9 mouse cellular contexts compared by ENCODE assay signal in the genomic region with DNA sequence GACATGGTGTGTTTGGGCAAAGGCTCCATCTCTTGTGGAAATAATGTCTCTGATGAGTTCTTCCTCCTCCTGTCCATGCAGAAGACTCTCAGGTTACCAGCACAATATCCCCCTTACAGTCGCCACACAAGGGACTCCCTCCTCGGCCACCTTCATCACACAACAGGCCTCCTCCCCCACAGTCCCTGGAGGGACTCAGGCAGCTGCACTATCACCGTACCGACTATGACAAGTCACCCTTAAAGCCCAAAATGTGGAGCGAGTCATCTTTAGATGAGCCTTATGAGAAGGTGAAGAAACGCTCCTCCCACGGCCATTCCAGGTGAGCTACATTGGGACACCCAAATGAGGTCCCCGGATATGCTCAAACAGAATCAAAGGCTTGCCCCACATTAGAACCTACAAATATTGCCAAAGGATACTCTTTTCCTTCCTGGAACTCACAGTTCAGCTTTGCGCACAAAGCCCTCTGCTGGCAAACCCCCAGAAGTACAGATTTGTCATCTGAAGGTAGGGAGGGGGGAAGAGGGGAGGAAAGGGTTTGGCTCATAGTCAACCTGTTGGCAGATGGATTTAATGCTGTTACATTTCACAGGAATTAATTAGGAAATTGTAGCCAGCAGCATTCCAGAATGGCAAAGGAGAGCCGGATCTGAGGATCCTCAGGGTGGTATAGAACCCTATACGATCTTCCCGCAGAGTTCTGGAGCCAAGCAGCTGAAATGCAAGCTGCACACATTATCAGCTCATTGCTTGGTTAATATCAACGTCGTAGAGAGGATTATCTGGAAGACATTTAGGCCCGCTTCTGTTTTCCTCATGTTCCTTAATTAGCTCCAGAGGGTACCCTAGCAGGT. TPM values are rescaled to one million over a fixed set of nuclear protein-coding genes. Genes with fewer than 3 reads are reported as not detected.
DNase-seq lines count a peak whose midpoint lies in the region; ATAC-seq and TF ChIP-seq lines count a peak whose summit lies in the region.
"Had no signal": no experiment of that assay in that cellular context is flagged by ENCODE, and none has a peak within 500 bp of the region (broad histone marks: within the 10 kb centered on the region; RNA-seq: fewer than 3 reads in every experiment).

No protein-coding gene starts in this region.

- WGBS in lung, embryonic 14.5 days = 43% methylated on average over 15 of the region's 15 CpGs

- no peak overlapping the region for H3K9ac ChIP-seq in lung, embryonic 14.5 days
- H3K9ac ChIP-seq: lung, embryonic 15.5 days had no signal

- ATAC-seq in lung, embryonic 14.5 days (ENCODE audit: insufficient read depth) = peak; percentile 38; the same call in 1 of the 2 replicates

- intact Hi-C loops in heart, postnatal 10 days (cut with DNase I) = loop anchor here (1.0 to 2.0 kb wide), 2 partner anchors 38 to 102 kb away; no protein-coding TSS in a partner anchor

- no peaks in the 10 kb centered on the region for H3K27me3 ChIP-seq in lung, embryonic 14.5 days (ENCODE audit: insufficient read depth, low read length)
- H3K27me3 ChIP-seq: lung, embryonic 15.5 days had no signal

- H3K27ac ChIP-seq in lung, embryonic 14.5 days (ENCODE audit: low read depth) = peak overlapping the region; percentile 58; the same call in 1 of the 2 replicates
- H3K27ac ChIP-seq: lung, embryonic 15.5 days had no signal

- peaks cover 85% of the 10 kb centered on the region for H3K36me3 ChIP-seq in lung, embryonic 14.5 days (ENCODE audit: insufficient read depth)

- peak; percentile 65 for DNase-seq in gastrocnemius, adult 18-20 months (ENCODE audit: low spot score)
- no peak for DNase-seq in gastrocnemius, adult 8-10 months (ENCODE audit: low spot score in 2 of 2)
- DNase-seq in adrenal gland, postnatal 10 days = peak; percentile 81
- peak; percentile 29 for DNase-seq in embryo, embryonic 9.5 days (ENCODE audit: extremely low spot score)
- peak; percentile 82 to 85 for DNase-seq in heart, postnatal 10 days
- peak; percentile 67 to 87 for DNase-seq in layer of hippocampus, adult 18-20 months (ENCODE audit: low spot score in 2 of 2)
- DNase-seq in lung, embryonic 14.5 days = peak; percentile 86
- DNase-seq in retina, embryonic 14.5 days (ENCODE audit: low spot score) = peak; percentile 75

- no peak overlapping the region for H3K4me2 ChIP-seq in lung, embryonic 14.5 days
- H3K4me2 ChIP-seq: lung, embryonic 15.5 days had no signal

- H3K4me1 ChIP-seq in lung, embryonic 14.5 days (ENCODE audit: insufficient read depth) = no peaks in the 10 kb centered on the region

- TF ChIP-seq CTCF in lung, embryonic 14.5 days (IDR thresholded peaks at IDR 0.05; ENCODE audit: low read depth) = peak; percentile 84

- H3K9me3 ChIP-seq in lung, embryonic 14.5 days (ENCODE audit: low read depth, low read length) = no peaks in the 10 kb centered on the region
- H3K9me3 ChIP-seq: lung, embryonic 15.5 days had no signal

- H3K4me3 ChIP-seq in lung, embryonic 14.5 days (ENCODE audit: low read depth, low read length) = no peak overlapping the region
- H3K4me3 ChIP-seq: lung, embryonic 15.5 days had no signal

RNA-seq across cellular contexts. Expression of a gene that starts 50.7 kb away (rescaled TPM):
- total RNA-seq in gastrocnemius, adult 18-20 months (2021) = 10 to 100 TPM; 39.3 to 42.0 TPM
- 10 to 100 TPM; 38.0 to 46.6 (median 42.7) TPM for total RNA-seq in gastrocnemius, adult 8-10 months (2022)
- 10 to 100 TPM; 34.6 to 40.0 TPM for total RNA-seq in adrenal gland, postnatal 10 days (2021)
- 10 to 100 TPM; 30.0 to 33.7 TPM for total RNA-seq in heart, postnatal 10 days (2021)
- 10 to 100 TPM; 50.4 to 52.7 TPM for total RNA-seq in layer of hippocampus, adult 18-20 months (2021)
- polyA plus RNA-seq in lung, embryonic 14.5 days (2014; fragmentation: Nextera tagmentation; extraction: Ambion mirVana) = 35.5 and 36.8 TPM in 2 replicates

Comparison
In these comparisons a context has a peak if more than half of its experiments do, and no peak if none do; other contexts are left out.
1. DNase-seq: peak in gastrocnemius, adult 18-20 months (single experiment), adrenal gland, postnatal 10 days (single experiment), embryo, embryonic 9.5 days (single experiment), heart, postnatal 10 days (2 of 2), layer of hippocampus, adult 18-20 months (2 of 2), lung, embryonic 14.5 days (single experiment) and retina, embryonic 14.5 days (single experiment); none in gastrocnemius, adult 8-10 months (0 of 2).